Mouse (Mus musculus): ENCODE measurements around the gene Wnt5b. TPM values are rescaled to one million over a fixed set of nuclear protein-coding genes. Genes with fewer than 3 reads are reported as not detected.
A peak's percentile ranks its signal among the peaks of the same experiment; 100 is the strongest.

Wnt5b gene
- total RNA-seq, 2 experiments from 2014 or later: 2.3 to 5.3 TPM

DNA sequence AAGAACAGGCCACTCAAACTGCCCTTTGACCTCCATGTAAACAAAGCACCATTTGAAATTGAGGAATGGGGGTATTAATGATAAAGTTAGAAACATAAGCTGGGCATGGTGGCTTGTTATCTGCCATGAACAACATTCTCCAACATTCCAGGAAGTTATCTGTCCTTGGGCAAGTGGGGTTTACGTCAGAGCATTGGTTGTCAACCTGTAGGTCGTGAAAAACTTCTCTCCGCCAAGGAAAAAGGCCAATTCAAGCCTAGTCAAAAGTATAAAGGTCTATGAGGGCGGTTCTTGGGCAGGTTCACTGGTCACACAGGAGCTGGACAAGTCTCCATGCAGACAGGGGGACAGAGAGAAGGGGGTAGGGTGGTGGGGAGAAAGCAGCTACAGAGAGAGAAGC is 123.1 kb downstream of the Wnt5b start:
- DNase-seq: no peak

GRCm38 (mm10) chr6:119420357-119420756 is 123.8 kb downstream of the Wnt5b start:
- no peak for DNase-seq
- intact Hi-C loops (cut with DNase I): no loop called here

More for the DNA sequence above, 123.1 kb downstream of the Wnt5b start:
- intact Hi-C loops (cut with DNase I): no loop called here

- DNase-seq: no peak
- intact Hi-C loops (cut with DNase I): no loop called here
These were observed 124.7 kb downstream of the Wnt5b start for GRCm38 (mm10) chr6:119419412-119419811.

DNA sequence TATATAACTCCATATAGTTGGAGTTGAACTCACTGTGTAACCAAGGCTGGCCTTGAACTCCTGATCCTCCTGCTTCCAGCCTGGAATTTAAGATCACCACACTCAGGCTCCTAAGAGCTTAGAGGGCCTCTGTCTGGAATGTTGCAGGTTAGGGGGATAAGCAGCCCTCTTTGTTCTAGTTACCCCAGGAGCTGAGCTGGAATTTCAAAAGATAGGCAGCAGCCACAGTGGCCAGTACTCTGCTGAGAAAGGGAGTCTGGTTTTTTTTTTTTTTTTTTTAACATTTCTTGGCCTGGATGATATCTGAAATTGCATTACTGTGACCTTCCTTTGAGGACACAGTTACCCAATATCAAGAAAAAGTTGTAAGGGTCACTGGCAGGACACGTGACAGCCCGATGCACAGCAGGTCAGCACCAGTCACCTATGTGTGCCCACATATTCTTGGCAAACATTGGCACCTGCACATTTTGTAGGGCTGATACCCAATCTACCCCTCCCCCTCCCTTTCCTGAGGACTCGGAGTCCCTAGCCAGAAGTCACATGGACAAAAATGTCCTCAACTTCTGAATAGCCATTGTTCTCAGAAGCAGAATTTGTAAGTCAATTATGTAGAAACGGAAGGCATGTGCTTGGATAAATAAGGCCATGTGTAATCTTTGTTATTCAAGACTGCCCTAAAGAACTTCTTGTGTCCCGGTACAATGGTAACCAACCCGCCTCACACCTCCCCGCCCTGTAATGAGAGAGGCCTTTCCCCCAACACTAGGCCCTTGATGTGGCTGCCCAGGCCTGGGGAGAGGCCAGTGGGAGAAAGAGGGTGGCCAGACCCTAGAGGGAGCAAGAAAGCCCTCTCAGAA is 125.5 kb downstream of the Wnt5b start:
- intact Hi-C loops (cut with DNase I): no loop called here
- peak; percentile 50 to 59 for DNase-seq

- DNase-seq: no peak
- intact Hi-C loops (cut with DNase I): no loop called here
These were observed 126.3 kb downstream of the Wnt5b start for GRCm38 (mm10) chr6:119417821-119418220.

- DNase-seq: peak; percentile 63 to 74
- intact Hi-C loops (cut with DNase I): no loop called here
These were observed 126.8 kb downstream of the Wnt5b start, which contains the start of gene Adipor2 for GRCm38 (mm10) chr6:119417354-119417753. Gene Adipor2, minus strand, starts transcription at chr6:119417704.

DNA sequence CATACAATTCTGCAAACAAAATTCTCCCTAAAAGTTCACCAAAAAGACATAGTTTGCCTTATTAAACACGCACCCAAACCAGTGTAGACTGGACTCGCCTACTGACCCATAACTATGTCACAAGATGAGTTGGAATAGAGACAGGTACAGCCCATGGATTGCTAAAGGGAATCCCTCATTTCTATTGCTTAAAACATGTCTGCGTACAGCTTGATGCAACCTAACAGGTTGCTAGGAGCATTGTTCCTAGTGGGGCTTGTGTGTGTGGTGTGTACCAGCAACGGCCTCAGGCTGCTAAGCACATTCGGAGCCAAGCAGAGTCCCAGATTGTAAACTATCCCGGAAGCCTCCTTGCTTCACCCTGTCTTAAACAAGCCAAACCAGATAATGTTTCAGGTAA is 127.5 kb downstream of the Wnt5b start:
- DNase-seq: no peak

DNA sequence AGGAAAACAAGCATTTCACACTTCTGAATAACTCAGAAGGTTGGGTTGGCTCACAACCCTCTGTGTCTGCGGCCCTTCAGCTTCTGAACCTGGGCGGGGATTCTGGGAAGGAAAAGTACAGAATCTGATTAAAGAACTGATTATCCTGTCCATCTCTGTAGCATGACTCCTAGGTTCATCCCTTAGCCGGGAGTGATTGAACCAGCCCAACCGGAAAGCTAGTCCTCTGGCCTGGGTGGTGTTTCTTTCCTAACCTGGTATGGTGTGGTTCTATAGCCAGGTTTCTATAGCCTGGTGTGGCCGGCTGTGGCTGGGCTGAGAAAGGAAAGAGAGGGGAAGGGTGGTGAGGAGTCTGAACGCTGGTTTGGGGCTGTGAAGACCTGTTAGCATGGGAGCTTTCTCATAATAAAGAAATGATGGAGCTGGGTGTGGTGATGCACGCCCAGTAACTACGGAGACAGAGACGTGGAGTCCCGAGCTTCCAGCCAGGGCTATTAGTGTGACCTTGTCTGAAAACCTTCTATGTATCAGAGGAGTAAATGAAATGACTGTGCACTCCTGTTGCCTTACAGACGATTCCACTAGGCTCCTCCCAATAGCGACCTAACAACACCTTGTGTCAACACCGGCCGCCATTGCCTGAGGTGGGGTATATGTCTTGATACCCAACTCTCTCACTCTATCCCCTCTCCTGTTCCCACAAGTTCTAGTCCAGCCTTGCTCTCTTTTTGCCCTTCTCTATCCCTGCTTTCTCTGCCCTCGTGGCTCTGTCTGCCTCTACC is 129.7 kb downstream of the Wnt5b start:
- DNase-seq: no peak
- intact Hi-C loops (cut with DNase I): no loop called here

More for the DNA sequence above, 127.5 kb downstream of the Wnt5b start:
- intact Hi-C loops (cut with DNase I): no loop called here

DNA sequence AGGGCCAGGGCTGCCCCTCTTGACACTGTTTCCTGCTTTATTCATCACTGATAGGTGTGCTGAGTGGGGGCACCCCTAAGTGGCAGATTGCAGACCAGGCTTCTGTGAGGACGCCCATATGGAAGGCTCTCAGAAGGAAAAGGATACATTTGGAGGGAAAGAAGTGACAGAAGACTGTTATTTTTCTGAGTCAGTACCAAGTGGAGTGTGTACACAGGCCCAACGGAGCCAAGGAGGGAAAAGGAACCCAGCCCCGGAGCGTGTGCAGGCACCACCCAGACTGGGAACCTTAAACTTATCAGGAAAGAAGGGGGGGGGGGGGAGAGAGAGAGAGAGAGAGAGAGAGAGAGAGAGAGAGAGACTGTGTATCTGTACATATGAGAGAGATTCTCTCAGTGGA is 131.6 kb downstream of the Wnt5b start:
- intact Hi-C loops (cut with DNase I): no loop called here
- no peak for DNase-seq

DNA sequence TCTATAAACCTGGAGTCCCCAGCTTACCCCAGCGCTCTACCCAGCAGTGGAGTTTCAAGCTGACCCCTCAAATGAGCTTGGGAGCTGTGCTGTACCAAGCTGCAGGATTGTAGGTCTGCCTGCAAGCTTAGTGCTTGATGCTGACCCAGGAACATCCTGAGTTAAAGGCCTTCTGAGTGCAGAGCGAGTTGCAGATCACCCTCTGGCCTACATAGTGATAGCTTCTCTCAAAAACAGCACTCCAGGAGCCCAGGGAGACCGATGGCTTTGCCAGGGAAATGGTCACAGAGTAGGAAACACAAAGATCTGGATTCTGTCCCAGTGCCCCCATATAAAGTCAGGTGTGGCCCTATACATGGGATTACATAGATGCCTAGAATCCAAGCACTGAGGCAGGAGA is 132.6 kb downstream of the Wnt5b start:
- no peak for DNase-seq
- intact Hi-C loops (cut with DNase I): no loop called here

DNA sequence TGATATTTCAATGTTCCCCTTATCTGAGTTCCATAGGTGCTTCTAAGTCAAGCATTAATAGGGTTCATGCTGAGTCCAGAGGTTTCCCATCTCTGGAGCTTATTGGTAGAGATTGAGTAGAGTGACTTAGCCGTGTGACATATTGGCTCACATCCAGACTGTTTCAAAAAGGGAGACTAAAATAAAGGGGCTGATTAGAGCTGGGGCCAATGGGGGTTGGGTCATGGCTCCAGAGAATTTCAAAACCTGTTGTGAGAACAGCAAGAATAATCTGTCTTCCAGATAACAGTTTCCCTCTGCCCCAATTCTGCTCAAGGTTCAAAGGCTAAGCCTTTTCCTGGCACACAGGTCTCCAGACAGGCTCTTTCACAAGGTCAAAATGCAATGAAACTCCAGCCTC is 134.4 kb downstream of the Wnt5b start:
- DNase-seq: no peak
- intact Hi-C loops (cut with DNase I): no loop called here

- intact Hi-C loops (cut with DNase I): no loop called here
- no peak for DNase-seq
These were observed 135.6 kb downstream of the Wnt5b start for GRCm38 (mm10) chr6:119408582-119408981.

- no peak for DNase-seq
- intact Hi-C loops (cut with DNase I): no loop called here
These were observed 136.3 kb downstream of the Wnt5b start for GRCm38 (mm10) chr6:119407818-119408217.

GRCm38 (mm10) chr6:119406528-119406927 is 137.6 kb downstream of the Wnt5b start:
- intact Hi-C loops (cut with DNase I): no loop called here
- no peak for DNase-seq

DNA sequence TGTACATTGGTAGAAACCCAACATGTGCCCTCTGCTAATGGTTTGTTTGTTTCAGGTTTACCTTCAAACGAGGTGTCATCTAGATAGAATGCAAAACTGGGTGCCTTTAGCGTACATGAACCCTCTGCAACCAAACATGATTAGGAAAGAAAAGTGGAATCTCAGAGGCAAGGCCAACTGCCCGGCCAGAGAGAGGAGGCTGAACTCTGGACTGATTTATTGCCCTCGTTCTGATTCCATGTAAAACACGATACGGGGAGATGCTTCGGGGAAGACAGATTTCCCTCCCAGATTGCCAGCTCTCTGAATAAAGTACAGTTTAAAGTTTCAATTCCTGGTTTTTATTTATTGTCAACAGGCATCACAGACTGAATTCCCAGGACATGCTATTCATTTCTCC is 138.8 kb downstream of the Wnt5b start:
- intact Hi-C loops (cut with DNase I): no loop called here
- DNase-seq: no peak

- intact Hi-C loops (cut with DNase I): no loop called here
- DNase-seq: no peak
These were observed 139.3 kb downstream of the Wnt5b start for GRCm38 (mm10) chr6:119404854-119405253.

- DNase-seq: no peak
- intact Hi-C loops (cut with DNase I): no loop called here
These were observed 141.2 kb downstream of the Wnt5b start for GRCm38 (mm10) chr6:119402976-119403375.

DNA sequence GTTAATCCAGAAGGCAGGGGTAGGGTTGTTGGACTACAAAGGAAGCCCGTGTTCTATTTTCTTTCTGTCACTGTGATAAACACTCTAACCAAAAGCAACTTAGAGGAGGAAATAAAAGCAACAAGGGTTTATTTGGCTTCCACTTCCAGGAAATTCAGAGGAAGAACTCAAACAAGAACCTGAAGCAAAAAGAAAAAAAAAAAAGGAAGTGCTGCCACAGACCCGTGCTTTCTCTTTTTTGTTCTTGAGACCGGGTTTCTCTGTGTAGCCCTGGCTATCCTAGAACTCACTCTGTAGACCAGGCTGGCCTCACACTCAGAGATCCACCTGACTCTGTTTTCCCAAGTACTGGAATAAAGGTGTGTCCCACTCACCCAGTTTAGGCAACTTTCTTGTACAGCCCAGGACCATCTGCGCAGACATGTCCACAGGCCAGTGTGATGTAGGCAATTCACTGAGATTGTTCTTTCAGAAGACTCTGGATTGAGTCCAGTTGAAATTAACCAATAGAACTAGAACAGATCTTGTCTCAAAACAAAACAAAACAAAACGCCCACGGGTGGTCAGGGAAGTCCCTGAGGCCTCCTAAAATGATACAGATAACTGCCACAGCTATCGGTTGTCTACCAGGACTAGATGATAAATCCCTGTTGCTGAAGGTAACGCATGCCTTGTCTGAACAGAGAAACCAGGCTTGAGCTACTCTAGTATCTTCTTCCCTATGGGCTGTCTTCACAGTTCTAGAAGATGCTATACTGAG is 142.4 kb downstream of the Wnt5b start:
- intact Hi-C loops (cut with DNase I): no loop called here
- DNase-seq: no peak

DNA sequence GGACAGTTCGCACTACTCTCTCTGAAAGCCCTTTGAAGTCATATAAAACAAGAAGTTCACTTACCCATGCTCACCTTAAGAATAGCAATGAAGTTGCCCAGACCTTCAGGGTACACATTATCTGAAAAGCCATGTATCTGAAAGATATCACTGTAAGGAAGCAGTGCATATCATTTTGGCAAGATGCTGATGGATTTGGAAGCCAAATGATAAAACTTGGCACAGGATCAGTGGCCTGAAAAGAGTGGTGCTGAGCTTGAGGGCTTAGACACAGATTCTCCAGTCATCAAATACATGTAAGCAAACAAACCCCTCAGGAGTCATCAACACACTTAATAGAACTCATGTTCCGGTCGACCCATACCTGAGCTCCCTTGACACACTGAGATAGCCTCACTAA is 143.5 kb downstream of the Wnt5b start:
- DNase-seq: no peak
- intact Hi-C loops (cut with DNase I): no loop called here

- no peak for DNase-seq
- intact Hi-C loops (cut with DNase I): no loop called here
These were observed 144.8 kb downstream of the Wnt5b start for GRCm38 (mm10) chr6:119399371-119399770.

DNA sequence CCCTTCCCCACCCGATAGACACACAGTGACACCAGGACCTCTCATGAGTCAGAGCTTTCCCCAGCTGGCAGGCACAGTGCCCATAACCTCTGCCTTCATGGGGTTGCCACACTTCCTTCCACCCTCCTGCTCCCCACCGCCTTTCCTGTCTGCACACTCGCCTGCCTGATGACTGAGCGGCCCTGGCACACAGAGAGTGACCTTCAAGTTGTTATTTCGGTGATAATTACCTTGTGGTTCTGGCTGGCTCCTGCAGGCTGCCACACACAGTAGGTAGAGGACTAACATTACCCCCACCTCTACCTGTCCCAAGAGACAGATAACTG is 147.9 kb downstream of the Wnt5b start:
- DNase-seq: peak; percentile 68 to 70
- intact Hi-C loops (cut with DNase I): no loop called here
